Mouse (Mus musculus) thymus, postnatal 4 days (tissue): ENCODE data around the gene Cbarp.

Experiments used
- DNase-seq: peaks from one replicate; pipeline ENCODE4 v3.0.0; 2021

Gene Cbarp

GRCm38 (mm10) chr10:80140666-80141035, at the start of gene Cbarp:
TSS of gene Cbarp (minus strand) at chr10:80140835.
- no peak for DNase-seq

GRCm38 (mm10) chr10:80189999-80190398, 49.4 kb upstream of the Cbarp start:
- DNase-seq = no peak

GRCm38 (mm10) chr10:80188453-80189024, 47.9 kb upstream of the Cbarp start:
- no peak for DNase-seq

DNA sequence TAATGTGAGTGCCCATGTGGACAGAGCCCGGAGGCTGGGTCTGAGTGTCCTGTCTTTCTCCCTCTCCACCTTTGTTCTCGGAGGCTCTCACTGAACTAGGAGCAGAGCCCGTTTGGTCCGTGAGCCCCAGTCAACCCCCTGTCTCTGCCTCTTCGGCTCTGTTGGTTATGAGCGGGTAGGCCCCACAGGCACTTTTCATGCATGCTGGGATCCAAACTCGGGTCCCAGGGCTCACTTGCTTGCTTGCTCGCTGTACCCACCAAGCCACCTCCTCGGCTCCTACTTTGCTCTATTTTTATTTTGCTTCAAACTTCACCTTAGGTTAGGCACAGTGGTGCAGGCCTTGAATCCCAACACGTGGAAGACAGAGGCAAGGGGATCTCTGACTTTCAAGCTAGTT, 47.1 kb upstream of the Cbarp start:
- no peak for DNase-seq

- no peak for DNase-seq
These were observed 46.0 kb upstream of the Cbarp start for GRCm38 (mm10) chr10:80186649-80187048.

- DNase-seq = no peak
These were observed 41.9 kb upstream of the Cbarp start for GRCm38 (mm10) chr10:80182547-80182946.

DNA sequence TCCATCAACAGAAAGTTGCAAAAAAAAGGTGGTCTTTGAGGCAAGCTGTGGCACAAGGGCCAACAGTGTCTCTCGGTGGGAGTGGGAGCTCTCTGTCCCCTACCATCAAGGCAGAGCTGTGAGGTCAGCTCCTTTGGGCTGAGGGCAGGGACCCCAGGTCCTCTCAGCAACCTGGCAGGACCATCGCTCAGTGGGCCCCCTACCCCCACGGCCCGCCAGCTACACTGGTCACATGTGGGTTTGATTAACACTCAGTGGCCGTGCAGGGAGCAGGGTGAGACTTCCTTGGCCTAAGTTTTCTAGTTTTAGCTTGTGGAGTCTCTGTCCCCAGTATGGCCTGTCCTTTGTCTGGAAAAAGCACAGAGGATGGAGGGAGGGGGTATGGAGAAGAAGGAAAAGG, 40.2 kb upstream of the Cbarp start:
- DNase-seq = no peak

- no peak for DNase-seq
These were observed 39.7 kb upstream of the Cbarp start for GRCm38 (mm10) chr10:80180288-80180687.

GRCm38 (mm10) chr10:80179068-80180051, 38.7 kb upstream of the Cbarp start, which contains the start of gene Efna2:
TSS of gene Efna2 (plus strand) at chr10:80179482.
- DNase-seq = peak; percentile 63

- DNase-seq = no peak
These were observed 37.0 kb upstream of the Cbarp start for GRCm38 (mm10) chr10:80177441-80178279.

DNA sequence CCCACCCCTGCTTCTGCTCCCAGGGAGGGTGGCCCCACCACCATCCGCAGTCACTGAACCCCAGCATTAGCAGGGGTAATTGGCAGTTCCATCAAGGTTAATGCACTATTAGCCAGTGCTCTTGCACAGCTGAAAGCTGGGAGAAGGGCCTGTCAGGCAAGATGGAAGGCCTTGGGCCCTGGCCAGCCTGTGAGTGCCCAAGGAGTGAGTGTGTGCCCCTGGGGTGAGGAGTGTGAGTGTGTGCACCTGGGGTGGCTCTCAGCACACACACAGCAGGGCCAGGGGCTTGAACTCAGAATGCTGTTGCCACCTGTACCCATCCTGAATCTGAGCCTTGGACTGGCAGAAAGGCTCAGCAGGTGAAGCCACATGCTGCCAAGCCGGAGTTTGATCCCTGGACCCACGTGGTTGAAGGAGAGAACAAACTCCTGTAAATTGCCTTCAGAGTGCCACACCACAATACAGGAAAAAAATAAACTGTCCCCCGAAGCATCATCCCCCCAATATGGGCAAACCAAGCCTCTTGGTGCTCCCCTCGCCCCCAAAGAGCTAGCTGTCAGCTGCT, 35.7 kb upstream of the Cbarp start:
- DNase-seq = no peak

DNA sequence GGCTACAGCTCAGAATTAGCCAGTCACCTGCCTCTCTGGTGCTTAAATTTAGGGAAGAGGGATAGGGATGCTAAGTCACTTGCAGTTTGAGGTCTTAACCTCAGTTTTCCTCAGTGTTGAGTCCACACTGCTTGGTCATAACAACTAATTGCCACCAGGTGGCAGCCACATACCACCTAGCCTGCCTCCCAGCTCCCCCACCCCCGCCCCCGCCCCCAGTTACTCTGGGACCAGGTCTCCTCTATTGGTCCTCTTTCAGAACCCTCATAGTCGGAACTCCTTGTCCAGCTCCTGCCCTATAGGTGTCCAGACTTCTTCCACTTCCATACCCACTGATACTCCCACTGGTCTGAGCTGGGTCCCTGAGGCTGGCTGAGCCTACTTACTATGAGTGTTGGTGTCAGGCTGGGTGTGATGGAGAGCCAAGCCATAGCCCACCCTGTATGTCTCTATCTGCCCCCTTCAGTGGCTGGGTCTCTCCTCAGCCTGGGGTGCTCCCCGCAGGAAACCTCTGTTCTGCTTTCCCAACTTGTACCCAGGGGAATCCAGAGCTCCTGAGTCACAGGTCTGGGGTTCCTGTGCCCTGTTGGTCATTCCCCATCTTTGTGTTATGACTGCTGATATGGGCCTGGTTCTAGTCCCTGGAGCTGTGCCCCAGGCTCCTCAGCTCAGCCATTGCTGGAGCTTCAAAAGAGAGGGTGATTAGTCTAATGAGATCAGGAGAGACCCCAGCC, 35.1 kb upstream of the Cbarp start:
- DNase-seq = peak; percentile 60

GRCm38 (mm10) chr10:80174705-80175104, 34.1 kb upstream of the Cbarp start:
- DNase-seq = peak; percentile 77

- peak; percentile 14 for DNase-seq
These were observed 33.5 kb upstream of the Cbarp start for GRCm38 (mm10) chr10:80173955-80174640.

GRCm38 (mm10) chr10:80173358-80173757, 32.7 kb upstream of the Cbarp start:
- no peak for DNase-seq

DNA sequence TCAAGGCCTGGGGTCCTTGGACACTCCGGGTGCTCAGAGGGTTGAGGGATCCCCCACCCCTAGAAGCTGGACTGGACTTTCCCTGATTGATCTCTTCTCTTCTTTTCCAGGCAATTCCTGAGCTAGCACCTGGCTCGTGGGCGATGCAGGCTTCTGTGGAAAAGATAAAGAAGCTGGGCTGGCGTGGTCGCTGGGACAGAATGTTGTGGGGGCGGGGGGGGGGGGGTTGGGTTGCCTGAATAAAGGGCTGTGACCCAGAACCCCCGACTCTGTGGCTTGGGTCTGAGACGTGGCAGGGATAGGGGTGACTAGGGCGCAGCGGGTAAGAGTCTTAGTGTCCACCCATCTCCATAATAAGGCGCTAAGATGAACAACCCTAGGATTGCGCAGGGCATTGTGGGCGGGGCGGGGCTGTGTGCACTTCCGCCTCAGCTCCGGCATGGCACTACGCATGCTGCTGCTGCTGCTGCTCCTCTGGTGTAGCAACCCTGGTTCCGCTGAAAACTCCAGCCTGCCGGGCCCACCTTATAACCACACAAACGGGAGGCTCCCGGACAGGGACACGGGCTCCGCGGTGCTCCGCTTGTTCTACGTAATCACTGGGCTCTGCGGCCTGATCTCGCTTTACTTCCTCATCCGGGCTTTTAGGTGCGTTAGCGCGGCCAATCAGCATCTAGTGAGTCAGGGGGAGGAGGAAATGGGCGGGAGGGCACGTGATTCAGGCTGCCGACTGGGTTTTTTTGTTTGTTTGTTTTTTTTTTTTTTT, 32.1 kb upstream of the Cbarp start, which contains the start of gene 1600002K03Rik:
Gene 1600002K03Rik, plus strand, starts transcription at position 418 of the 766 bp plus-strand sequence.
- DNase-seq = peak; percentile 91

DNA sequence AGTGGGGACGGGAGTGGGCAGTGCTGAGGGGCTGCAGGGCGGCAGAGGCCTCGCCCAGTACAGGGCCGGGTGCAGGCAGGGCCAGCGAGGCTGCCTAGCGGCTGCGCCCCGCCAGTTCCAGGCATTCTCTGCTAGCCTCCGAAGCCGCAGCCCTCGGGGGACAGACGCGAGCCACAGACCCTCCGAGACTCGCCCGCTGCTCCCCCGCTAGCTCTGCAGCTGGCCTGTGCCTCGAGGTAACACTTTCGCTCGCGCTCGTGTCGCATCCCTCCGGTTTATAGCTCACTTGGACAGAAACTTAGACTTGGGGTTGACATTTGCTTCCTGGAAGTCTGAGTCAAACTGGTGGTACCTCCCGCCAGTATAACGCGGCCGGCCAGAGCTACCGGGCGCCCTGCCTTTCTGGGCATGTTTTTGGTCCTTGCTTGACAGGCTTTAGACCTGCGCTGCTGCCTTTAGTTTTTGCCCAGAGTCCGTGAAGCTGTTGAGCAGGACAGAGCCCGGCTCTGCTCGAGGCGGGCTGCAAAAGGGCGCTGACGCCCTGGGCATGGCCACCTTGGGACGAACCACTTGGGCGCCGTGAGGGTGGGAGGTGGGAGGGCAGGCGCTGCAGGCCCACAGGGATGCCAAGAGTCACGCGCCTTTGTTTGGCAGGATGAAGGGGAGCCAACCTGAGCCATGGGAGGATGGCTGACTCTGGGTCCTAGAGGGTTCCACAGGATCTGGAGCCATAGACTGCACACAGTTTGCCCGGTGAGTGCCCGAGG, 31.3 kb upstream of the Cbarp start:
- DNase-seq = peak; percentile 45

- no peak for DNase-seq
These were observed 30.6 kb upstream of the Cbarp start for GRCm38 (mm10) chr10:80171252-80171651.

DNA sequence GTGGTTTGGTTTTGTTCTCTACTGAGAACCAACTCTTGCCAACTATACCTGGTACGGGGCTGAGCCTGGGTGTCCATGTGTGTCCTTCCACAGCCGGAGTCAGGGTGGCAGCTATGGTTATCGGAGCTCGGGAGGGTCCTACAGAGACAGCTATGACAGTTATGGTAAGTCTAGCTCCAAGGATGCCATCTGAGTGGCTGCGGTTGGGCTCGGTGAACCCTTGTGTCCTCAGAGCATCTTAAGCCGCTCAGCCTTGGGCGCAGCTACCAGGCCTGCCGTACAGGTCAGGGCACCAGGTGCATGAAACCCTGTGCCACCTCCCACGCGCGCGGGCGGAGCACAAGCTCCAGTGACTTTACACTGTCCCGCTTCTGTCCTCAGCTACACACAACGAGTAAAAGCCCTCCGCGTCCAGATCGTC, 30.0 kb upstream of the Cbarp start:
- DNase-seq = peak; percentile 31

GRCm38 (mm10) chr10:80170052-80170451, 29.4 kb upstream of the Cbarp start:
- DNase-seq = peak; percentile 30
